Mouse (Mus musculus) G1E-ER4 (cell line): ENCODE data around the gene Rac2. TPM values are rescaled to one million over a fixed set of nuclear protein-coding genes. Genes with fewer than 3 reads are reported as not detected.

Source experiments
- GATA1 ChIP-seq: IDR thresholded peaks from one replicate; pipeline ENCODE4 v1.8.0; 2012; ENCODE audit warnings: low read length, inconsistent platforms
- polyA plus RNA-seq: library from polyadenylated mRNA; stranded (reverse); fragments of >175 nt; gene quantifications from 2 replicates; pipeline ENCODE4 v1.2.3, GENCODE M21; 2012

The Rac2 gene
- 435 and 659 TPM in 2 replicates for polyA plus RNA-seq

- no peak for TF ChIP-seq GATA1
Observed at GRCm38 (mm10) chr15:78572658-78573397, at the start of gene Rac2. TSS of gene Rac2 (minus strand) at chr15:78572783.

- no peak for TF ChIP-seq GATA1
Observed at GRCm38 (mm10) chr15:78616973-78617372, 44.4 kb upstream of the Rac2 start.

GRCm38 (mm10) chr15:78614536-78614935 lies 42.0 kb upstream of the Rac2 start:
- no peak for TF ChIP-seq GATA1

GRCm38 (mm10) chr15:78610705-78611462 lies 38.3 kb upstream of the Rac2 start:
- TF ChIP-seq GATA1 = no peak

GRCm38 (mm10) chr15:78607463-78607862 lies 34.9 kb upstream of the Rac2 start:
- no peak for TF ChIP-seq GATA1

- no peak for TF ChIP-seq GATA1
Observed at GRCm38 (mm10) chr15:78606059-78606458, 33.5 kb upstream of the Rac2 start.

GRCm38 (mm10) chr15:78605371-78605791 lies 32.8 kb upstream of the Rac2 start:
- no peak for TF ChIP-seq GATA1

GRCm38 (mm10) chr15:78604255-78604654 lies 31.7 kb upstream of the Rac2 start:
- no peak for TF ChIP-seq GATA1

- no peak for TF ChIP-seq GATA1
Observed at GRCm38 (mm10) chr15:78601180-78601579, 28.6 kb upstream of the Rac2 start.

- TF ChIP-seq GATA1 = no peak
Observed at GRCm38 (mm10) chr15:78599529-78600193, 27.1 kb upstream of the Rac2 start.

- TF ChIP-seq GATA1 = no peak
Observed at GRCm38 (mm10) chr15:78599124-78599523, 26.5 kb upstream of the Rac2 start.

- TF ChIP-seq GATA1 = no peak
Observed at GRCm38 (mm10) chr15:78597729-78598128, 25.1 kb upstream of the Rac2 start.

- no peak for TF ChIP-seq GATA1
Observed at GRCm38 (mm10) chr15:78596914-78597313, 24.3 kb upstream of the Rac2 start, which contains the start of gene Cyth4. TSS of gene Cyth4 (plus strand) at chr15:78597047.

- TF ChIP-seq GATA1 = no peak
Observed at GRCm38 (mm10) chr15:78596504-78596903, 23.9 kb upstream of the Rac2 start.

- TF ChIP-seq GATA1 = no peak
Observed at GRCm38 (mm10) chr15:78595468-78595867, 22.9 kb upstream of the Rac2 start.

- no peak for TF ChIP-seq GATA1
Observed at GRCm38 (mm10) chr15:78594831-78595230, 22.2 kb upstream of the Rac2 start.

- TF ChIP-seq GATA1 = no peak
Observed at GRCm38 (mm10) chr15:78593896-78594425, 21.4 kb upstream of the Rac2 start.
